Mouse (Mus musculus) kidney, adult 9 months (tissue): Measurements from ENCODE around the gene Efcab14.

Experiments
- DNase-seq: peaks from one replicate; pipeline ENCODE4 v3.0.0; 2022

Efcab14 gene

GRCm38 (mm10) chr4:115737551-115738041, at the start of gene Efcab14:
TSS of gene Efcab14 (plus strand) at chr4:115737744.
- peak; percentile 99 for DNase-seq

GRCm38 (mm10) chr4:115701468-115701867, 36.1 kb upstream of the Efcab14 start:
- DNase-seq: no peak

DNA sequence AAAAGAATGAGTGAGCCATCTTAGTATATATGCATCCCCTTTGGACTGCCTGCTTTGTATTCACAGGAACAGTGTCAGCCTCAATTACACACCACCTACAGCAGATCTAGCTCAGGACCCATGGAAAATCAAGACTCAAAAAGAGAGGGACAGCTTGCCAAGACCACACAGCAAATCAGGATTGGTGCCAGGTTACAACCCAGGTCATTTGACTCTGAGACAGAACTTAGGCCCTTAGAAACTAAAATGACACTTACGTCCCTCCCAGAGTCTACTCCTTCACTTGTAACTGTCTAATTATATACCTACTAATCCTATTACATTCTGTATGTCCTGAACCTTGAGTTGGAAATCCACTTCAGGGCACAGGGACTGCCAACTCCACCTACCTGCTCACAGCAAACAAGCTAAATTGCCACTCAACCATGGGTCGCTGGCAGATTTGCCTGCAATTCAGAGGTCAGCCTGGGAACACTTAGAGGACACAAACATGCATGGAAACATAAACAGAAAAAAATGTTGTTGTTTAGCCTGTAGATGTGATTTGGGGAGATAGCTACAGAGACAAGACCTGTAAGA, 33.5 kb upstream of the Efcab14 start:
- DNase-seq: peak; percentile 65

- DNase-seq: peak; percentile 95
Measured at GRCm38 (mm10) chr4:115708974-115709593, 28.5 kb upstream of the Efcab14 start.

GRCm38 (mm10) chr4:115709792-115710418, 27.6 kb upstream of the Efcab14 start:
- DNase-seq: peak; percentile 98

DNA sequence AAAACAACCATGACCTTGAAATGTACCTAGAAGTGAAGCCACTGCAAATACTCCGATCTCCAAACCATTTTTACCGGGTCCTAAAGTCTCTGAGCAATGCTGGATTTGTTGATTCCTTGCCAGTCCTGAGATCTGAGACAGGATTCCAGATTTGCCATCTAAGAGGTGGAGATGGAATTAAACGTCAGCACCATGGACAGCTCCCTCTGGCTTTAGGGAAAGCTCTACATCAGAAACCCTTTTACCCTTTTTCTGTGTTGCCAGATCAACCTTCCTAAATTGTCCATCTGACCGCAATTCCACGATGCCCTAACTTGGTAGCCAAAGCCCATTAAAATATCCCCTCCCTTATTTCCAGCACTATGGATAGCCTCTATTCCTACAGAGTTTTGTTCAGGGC, 8.8 kb upstream of the Efcab14 start:
- peak; percentile 50 for DNase-seq

GRCm38 (mm10) chr4:115731588-115732222, 5.8 kb upstream of the Efcab14 start:
- peak; percentile 85 for DNase-seq

- DNase-seq: no peak
Measured at GRCm38 (mm10) chr4:115732223-115732818, 5.2 kb upstream of the Efcab14 start.

GRCm38 (mm10) chr4:115733746-115734145, 3.8 kb upstream of the Efcab14 start:
- DNase-seq: no peak

DNA sequence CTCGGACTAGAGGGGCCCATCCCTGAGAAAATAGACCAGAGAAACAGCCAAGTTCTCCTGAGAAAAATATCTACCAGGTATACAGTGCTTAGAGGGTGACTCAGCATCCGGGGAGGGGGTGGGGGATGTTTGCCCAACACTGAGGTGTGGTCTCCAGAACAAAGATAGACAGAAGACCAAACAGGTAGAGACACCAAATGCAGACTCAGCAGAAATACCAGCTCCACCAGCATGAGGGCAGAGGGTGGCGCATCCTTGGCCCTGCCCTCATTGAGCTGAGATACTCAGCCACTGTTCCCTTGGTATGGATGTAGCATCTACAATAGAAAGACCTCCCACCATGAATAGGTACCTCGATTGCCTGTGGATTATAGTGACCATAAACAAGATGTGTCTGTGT, 2.7 kb upstream of the Efcab14 start:
- DNase-seq: no peak

DNA sequence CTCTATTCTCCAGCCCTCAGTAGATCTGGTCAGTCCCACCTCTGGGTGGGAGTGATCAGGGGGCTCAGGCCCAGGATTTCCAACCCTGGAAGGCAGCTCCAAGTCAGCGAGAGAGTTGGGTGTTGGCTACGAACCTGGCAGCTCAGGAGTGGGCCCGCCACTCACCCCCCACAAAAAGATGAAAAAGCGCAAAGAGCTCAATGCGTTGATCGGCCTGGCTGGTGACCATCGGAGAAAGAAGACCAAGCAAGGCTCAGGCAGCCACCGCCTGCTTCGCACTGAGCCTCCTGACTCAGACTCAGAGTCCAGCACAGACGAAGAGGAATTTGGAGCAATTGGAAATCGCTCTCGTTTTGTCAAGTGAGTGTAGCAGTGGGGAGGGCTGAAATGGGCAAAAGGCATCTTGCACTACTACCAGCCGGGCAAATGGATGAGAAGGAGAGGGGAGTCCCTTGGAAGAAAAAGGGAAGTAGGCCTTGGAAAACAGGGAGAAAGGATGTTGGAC, 989 bp downstream of the Efcab14 start:
- DNase-seq: no peak

DNA sequence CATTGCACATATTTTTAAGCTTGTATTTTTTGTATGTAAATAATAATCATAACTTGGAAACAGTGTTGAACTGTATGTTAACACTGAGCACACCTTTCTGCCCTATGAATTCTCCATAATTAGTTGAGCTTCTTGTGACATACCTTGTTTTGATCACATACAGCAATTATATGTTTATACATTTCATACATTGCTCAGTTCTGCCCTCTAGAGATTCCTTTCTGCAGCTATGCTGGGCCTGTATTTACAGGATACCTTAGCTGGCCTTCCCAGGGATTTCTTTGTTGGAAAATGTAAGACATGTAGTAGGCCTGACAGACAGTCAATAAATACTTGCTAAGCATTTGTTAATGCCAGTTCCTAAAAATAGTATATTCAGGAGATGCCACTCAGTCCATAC, 5.1 kb downstream of the Efcab14 start:
- DNase-seq: no peak

DNA sequence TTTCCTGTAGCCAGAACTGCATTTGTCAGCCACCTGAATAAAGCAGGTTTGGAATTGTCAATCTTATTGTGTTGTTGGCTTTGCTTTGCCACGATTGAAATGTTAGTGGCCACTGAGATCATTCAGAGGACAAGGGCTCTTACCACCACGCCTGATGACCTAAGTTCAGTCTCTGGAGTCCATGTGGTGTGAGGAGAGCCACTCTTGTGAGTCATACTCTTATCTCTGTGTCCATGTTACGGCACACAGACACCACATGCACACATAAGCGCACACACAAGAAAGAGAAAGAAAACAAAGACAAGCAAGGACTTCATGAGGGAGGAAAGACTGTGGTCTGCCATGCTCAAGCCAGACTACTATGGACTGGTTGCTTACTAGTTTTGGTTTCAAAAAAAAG, 5.6 kb downstream of the Efcab14 start:
- no peak for DNase-seq

GRCm38 (mm10) chr4:115748181-115748580, 10.6 kb downstream of the Efcab14 start:
- DNase-seq: no peak

- DNase-seq: no peak
Measured at GRCm38 (mm10) chr4:115749336-115749735, 11.8 kb downstream of the Efcab14 start.

DNA sequence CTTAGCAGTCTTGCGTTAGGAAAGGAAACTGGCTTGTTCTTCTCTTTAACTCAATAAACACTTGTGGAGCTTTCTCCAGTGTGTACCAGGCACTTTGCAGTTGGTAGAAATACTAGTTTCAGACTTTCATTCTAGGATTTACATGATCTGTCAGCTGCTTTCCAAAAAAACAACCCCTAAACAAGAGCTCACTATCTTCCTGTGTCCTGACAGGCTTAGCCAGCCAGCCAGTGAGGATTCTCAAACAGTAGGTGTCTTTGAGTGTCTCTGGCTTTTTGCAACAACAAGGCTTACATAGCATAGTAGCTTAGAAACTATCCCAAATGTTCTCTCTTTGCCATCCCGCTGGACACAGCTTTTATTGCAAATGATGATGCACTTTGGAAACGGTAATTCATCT, 16.6 kb downstream of the Efcab14 start:
- no peak for DNase-seq

DNA sequence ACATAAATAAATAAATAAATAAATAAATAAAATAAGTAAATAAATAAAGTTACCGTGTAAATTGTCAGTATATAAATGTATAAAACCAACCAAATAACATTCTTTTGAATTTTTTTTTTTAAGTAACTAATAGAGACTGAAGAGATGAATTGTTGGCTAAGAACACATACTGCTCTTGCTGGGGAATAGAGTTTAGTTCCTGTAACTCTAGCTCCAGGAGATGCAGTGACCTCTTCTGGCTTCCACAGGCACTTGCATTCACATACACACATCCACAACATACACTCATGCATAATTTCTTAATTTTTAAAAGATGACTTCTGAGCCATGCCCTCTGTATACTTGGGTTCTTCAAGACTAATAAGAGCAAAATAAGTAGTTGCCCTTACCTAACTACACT, 17.3 kb downstream of the Efcab14 start:
- DNase-seq: no peak

GRCm38 (mm10) chr4:115761206-115761605, 23.7 kb downstream of the Efcab14 start:
- DNase-seq: peak; percentile 30

DNA sequence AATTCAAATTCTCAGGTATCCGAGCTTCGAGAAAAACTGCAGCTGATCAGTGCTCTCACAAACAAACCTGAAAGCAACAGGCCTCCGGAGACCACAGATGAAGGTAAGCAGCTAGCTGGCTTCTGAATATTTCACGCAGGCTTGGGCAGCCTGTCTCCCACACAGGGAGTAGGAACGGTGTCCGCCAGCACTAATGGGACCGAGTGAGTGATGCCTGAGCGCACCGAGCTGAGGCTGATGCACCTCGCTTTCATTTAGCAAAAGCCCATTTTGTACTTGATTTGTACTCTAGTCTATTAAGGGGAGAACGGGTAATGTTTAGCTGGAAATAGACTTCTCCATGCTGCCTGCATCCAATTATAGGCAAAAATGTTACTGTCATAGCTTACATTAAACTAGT, 27.0 kb downstream of the Efcab14 start:
- no peak for DNase-seq

- peak; percentile 18 for DNase-seq
Measured at GRCm38 (mm10) chr4:115767647-115768467, 30.3 kb downstream of the Efcab14 start.

GRCm38 (mm10) chr4:115775056-115775455, 37.5 kb downstream of the Efcab14 start:
- DNase-seq: no peak

- no peak for DNase-seq
Measured at GRCm38 (mm10) chr4:115777627-115778026, 40.1 kb downstream of the Efcab14 start.
